9 mouse cellular contexts compared by ENCODE assay signal in the genomic region with DNA sequence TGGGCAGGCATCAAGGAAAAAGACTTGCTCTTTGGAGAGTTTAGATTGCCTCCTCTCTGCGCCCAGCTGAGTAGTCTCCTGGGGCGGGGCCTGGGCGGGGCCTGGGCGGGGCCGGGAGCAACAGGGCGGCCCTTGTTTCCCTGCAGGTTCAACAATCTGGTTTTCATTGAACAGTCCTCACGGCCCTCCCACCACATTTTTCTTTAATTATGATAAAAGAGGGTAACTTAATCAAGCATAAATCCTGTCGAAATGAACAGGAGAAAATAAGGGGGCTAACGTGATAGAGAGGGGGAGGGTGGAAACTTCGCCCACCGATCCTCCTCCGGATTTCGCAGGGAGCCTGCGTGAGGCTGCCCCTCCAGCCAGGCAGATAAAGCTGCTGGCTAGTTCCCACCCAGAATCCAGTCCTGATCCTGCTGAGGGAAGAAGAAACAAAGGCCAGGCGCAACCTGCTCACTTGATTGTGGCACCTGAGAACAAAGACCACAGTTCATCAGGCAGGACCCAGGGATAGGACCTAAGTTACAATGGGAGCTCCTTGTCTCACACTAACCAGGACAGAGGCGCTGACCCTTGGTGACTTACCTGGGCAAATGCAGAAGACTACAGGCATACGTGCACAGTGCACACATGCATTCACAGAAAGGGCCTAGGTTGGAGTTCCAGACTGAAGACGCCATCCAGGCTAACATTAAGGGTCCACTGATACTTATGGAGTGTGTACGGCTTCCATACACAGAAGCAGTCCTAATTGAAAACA.
DNase-seq lines count a peak whose midpoint lies in the region; ATAC-seq and TF ChIP-seq lines count a peak whose summit lies in the region.
"Had no signal": no experiment of that assay in that cellular context is flagged by ENCODE, and none has a peak within 500 bp of the region (broad histone marks: within the 10 kb centered on the region; RNA-seq: fewer than 3 reads in every experiment).

No protein-coding gene starts in this region.

- H3K4me3 ChIP-seq in heart, postnatal 0 days (ENCODE audit: low read depth, low read length): peak overlapping the region; percentile 28; the same call in 1 of the 2 replicates
- peak overlapping the region; percentile 19 for H3K4me3 ChIP-seq in intestine, embryonic 14.5 days (ENCODE audit: low read depth, low read length)
- H3K4me3 ChIP-seq in neural tube, embryonic 12.5 days: 0 out of 2 replicates have a peak overlapping the region, but pooled peaks have one; percentile 7

- TF ChIP-seq EP300 in heart, postnatal 0 days (IDR thresholded peaks at IDR 0.05; ENCODE audit: low read depth): no peak

- no peak for TF ChIP-seq CTCF in heart, postnatal 0 days (IDR thresholded peaks at IDR 0.05; ENCODE audit: low read depth)

- 17% methylated on average over 19 of the region's 19 CpGs for WGBS in heart, postnatal 0 days
- 15% methylated on average over 19 of the region's 19 CpGs for WGBS in intestine, embryonic 14.5 days
- WGBS in neural tube, embryonic 12.5 days: 12% methylated on average over 19 of the region's 19 CpGs

- ATAC-seq in heart, postnatal 0 days (ENCODE audit: insufficient read depth, low read depth): peak; percentile 75
- ATAC-seq in intestine, embryonic 14.5 days (replicated peaks; ENCODE audit: low FRiP score, low TSS enrichment, low read depth): peak; percentile 73
- ATAC-seq in neural tube, embryonic 12.5 days (ENCODE audit: low FRiP score, low read depth): peak; percentile 68; the same call in 1 of the 2 replicates
- ATAC-seq in cerebellum, adult (ENCODE audit: insufficient number of reproducible peaks, low FRiP score, low TSS enrichment): no peak

- no peaks in the 10 kb centered on the region for H3K9me3 ChIP-seq in heart, postnatal 0 days (replicated peaks; ENCODE audit: control insufficient read depth, low read length)
- H3K9me3 ChIP-seq in intestine, embryonic 14.5 days (ENCODE audit: control insufficient read depth, low read length): no peaks in the 10 kb centered on the region
- no peaks in the 10 kb centered on the region for H3K9me3 ChIP-seq in neural tube, embryonic 12.5 days

- DNase-seq in heart, postnatal 0 days (ENCODE audit: low spot score): no peak
- no peak for DNase-seq in heart, adult 18-20 months
- DNase-seq in embryo, embryonic 10.5 days (ENCODE audit: low spot score): peak; percentile 81
- peak; percentile 85 for DNase-seq in intestine, embryonic 14.5 days (ENCODE audit: low spot score)
- no peak for DNase-seq in ovary, postnatal 10 days (ENCODE audit: low spot score)
- no peak for DNase-seq in ovary, postnatal 36 days (ENCODE audit: low spot score)

- no peaks in the 10 kb centered on the region for H3K36me3 ChIP-seq in heart, postnatal 0 days (replicated peaks; ENCODE audit: control insufficient read depth, insufficient read depth, low read length)
- H3K36me3 ChIP-seq in intestine, embryonic 14.5 days (ENCODE audit: control insufficient read depth, insufficient read depth, low read length): no peaks in the 10 kb centered on the region
- no peaks in the 10 kb centered on the region for H3K36me3 ChIP-seq in neural tube, embryonic 12.5 days

- H3K9ac ChIP-seq in heart, postnatal 0 days (replicated peaks; ENCODE audit: low read depth, low read length): peak overlapping the region; percentile 30; the same call in 1 of the 2 replicates
- no peak overlapping the region for H3K9ac ChIP-seq in intestine, embryonic 14.5 days (ENCODE audit: low read length)
- 0 out of 2 replicates have a peak overlapping the region, but pooled peaks have one; percentile 33 for H3K9ac ChIP-seq in neural tube, embryonic 12.5 days
- H3K9ac ChIP-seq: liver, embryonic 14.5 days had no signal

- peaks cover 22% of the 10 kb centered on the region for H3K4me1 ChIP-seq in heart, postnatal 0 days (ENCODE audit: control insufficient read depth, insufficient read depth)
- peaks cover 43% of the 10 kb centered on the region for H3K4me1 ChIP-seq in intestine, embryonic 14.5 days (replicated peaks; ENCODE audit: control insufficient read depth, insufficient read depth, low read length)
- peaks cover 16% of the 10 kb centered on the region for H3K4me1 ChIP-seq in neural tube, embryonic 12.5 days

- H3K27ac ChIP-seq in heart, postnatal 0 days (ENCODE audit: low read depth): no peak overlapping the region
- H3K27ac ChIP-seq in intestine, embryonic 14.5 days (ENCODE audit: low read depth): peak overlapping the region; percentile 62
- H3K27ac ChIP-seq in neural tube, embryonic 12.5 days: no peak overlapping the region
- H3K27ac ChIP-seq: liver, embryonic 14.5 days had no signal

- no peaks in the 10 kb centered on the region for H3K27me3 ChIP-seq in heart, postnatal 0 days (ENCODE audit: control insufficient read depth, insufficient read depth, low read length)
- no peaks in the 10 kb centered on the region for H3K27me3 ChIP-seq in intestine, embryonic 14.5 days (replicated peaks; ENCODE audit: control insufficient read depth, insufficient read depth, low read length)
- no peaks in the 10 kb centered on the region for H3K27me3 ChIP-seq in neural tube, embryonic 12.5 days (replicated peaks)

- peak overlapping the region; percentile 56 for H3K4me2 ChIP-seq in heart, postnatal 0 days (ENCODE audit: low read depth, low read length)
- H3K4me2 ChIP-seq in intestine, embryonic 14.5 days (ENCODE audit: low read length): peak overlapping the region; percentile 43
- H3K4me2 ChIP-seq in neural tube, embryonic 12.5 days (replicated peaks): peak overlapping the region; percentile 55

Comparison
In these comparisons a context has a peak if more than half of its experiments do, and no peak if none do; other contexts are left out.
1. DNase-seq: peak in embryo, embryonic 10.5 days (single experiment) and intestine, embryonic 14.5 days (single experiment); none in heart, postnatal 0 days (single experiment), heart, adult 18-20 months (0 of 2), ovary, postnatal 10 days (single experiment) and ovary, postnatal 36 days (single experiment).
2. Peak in every context shown above with its lines, with median percentiles within 50 percentile points of each other: H3K4me2 ChIP-seq and H3K4me3 ChIP-seq.